Mouse (Mus musculus) left cerebral cortex, postnatal 10 days (tissue): ENCODE measurements around the gene Alkbh3. TPM values are rescaled to one million over a fixed set of nuclear protein-coding genes. Genes with fewer than 3 reads are reported as not detected.

ENCODE experiments used
- DNase-seq, 2 experiments: peaks; one replicate each; pipeline ENCODE4 v3.0.0; 2021 to 2022; ENCODE audit warnings: low spot score in 2 of 2, mixed read lengths in 1 of 2; ENCODE audit errors: extremely low spot score in 1 of 2
- intact Hi-C: fragments of 180-260 bp; cut with DNase I; formaldehyde crosslinking; loops from one replicate; pipeline ENCODE4 v1.15.1; 2025
- total RNA-seq, 2 experiments: library from RNA; stranded (reverse); gene quantifications; 2 replicates each; pipeline ENCODE4 v1.2.3; 2021

Gene Alkbh3
- total RNA-seq, 2 experiments from 2014 or later, result 26.9 to 29.2 TPM

DNA sequence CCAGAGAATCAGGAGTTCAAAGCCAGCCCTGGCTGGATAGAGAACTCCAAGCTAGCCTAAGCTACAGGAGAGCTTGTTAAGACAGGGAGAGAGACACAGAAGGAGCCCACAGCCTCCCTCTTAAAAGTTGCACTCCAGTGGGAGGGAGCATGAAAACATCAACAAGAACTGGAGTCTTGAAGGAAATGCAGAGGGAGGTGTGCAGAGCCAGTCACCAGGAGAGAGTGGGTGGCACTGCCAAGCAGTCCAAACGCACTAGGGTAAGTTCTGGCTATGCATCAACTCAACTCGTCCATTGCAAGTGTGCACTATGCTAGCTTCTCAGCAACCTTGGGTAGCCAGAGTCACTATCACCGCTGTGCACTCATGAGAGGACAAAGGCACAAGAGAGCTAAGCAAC, 52.4 kb downstream of the Alkbh3 start:
- no peak for DNase-seq
- intact Hi-C loops, result loop anchor here (5.0 kb wide), 2 partner anchors 34 to 86 kb away; no protein-coding TSS in a partner anchor

DNA sequence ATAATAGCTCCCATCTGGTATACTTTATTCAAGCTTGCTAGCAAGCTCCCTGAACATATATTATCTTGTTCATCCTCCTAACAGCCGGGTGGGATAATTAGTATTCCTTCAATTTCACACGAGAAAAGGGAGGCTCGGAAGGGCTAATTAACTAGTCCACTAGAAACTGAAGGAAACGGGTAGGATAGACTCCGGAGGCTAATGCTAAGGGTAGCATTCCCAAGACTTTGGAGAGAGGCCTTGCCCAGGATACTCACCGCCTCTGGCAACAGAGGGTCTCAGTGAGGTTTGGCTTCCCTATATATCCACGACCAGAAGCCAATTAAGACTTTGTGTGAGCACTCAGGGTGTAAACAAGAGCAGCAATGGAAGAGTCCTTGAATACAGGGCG, 52.8 kb downstream of the Alkbh3 start:
- intact Hi-C loops, result loop anchor here (2.0 to 5.0 kb wide), 3 partner anchors 35 to 85 kb away; no protein-coding TSS in a partner anchor
- DNase-seq, result no peak

DNA sequence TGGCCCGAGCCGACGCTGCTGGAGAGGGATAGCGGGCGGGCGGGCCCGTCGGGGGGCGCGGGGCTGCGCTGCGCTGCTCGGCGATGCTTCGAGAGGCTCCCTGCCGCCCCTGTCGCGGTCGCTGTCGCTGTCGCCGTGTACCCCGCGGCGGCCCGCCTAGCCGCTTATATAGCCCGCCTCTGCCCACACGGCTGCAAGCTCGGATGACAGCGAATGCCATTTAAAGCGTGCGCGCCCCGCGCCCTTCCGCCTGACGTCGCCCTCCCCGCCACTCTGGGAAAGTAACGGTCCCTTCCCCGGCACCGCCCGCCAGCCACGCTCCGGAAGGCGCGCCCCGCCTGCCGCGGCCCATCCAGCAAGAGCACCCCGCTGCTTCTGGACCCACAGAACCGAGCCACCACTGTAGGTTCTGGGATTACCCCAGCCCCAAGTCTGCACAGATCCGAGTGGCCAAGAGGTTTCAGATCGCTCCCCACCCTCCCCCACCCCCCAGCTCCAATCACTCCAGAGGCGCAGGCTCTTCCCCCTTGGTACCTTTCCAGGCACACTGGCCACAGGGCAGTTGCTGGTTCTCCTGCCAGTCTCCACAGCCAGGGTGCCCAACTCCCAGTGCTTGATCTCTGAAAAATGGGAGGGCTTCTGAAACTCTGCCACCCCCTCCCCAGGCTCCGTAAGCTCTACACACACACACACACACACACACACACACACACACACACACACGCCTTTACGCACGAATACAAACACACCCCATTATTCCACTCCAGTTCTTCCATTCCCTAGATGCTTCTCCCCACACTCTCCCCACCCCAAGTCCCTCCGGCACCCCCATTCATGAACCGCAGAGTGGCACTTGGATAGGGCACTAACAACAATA, 53.5 kb downstream of the Alkbh3 start, which contains the start of gene Gm13889:
Gene Gm13889 (minus strand): TSS at position 294 of the 877 bp plus-strand sequence.
- intact Hi-C loops, result loop anchor here (2.0 to 5.0 kb wide), 3 partner anchors 35 to 85 kb away; no protein-coding TSS in a partner anchor
- peak; percentile 91 to 93 for DNase-seq

DNA sequence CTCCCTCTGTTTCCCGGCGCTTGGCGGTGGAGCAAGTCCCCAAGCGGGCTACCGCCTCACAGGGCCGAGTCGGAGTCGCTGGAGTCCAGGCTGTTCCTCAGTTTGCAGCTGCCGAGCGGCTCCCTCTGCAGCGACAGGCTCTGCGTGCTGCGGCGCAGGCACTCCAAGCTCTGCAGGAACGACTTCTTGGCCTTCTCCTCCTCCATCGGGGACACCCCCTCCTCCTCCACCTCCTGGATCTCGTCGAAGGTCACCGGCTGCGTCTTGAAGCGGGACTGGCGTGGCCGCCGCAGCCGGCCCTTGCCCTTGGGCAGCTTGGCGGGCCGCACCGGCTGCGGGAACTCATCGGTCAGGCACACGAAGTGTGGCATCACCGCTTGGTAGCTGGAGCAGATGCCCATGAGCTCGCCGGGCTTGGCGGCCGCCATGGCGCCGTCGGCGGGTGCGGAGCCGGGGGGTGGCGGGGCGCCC, 54.2 kb downstream of the Alkbh3 start:
- intact Hi-C loops, result loop anchor here (2.0 to 5.0 kb wide), 3 partner anchors 36 to 84 kb away; no protein-coding TSS in a partner anchor
- DNase-seq, result peak in 1 of 2 experiments; percentile 72

DNA sequence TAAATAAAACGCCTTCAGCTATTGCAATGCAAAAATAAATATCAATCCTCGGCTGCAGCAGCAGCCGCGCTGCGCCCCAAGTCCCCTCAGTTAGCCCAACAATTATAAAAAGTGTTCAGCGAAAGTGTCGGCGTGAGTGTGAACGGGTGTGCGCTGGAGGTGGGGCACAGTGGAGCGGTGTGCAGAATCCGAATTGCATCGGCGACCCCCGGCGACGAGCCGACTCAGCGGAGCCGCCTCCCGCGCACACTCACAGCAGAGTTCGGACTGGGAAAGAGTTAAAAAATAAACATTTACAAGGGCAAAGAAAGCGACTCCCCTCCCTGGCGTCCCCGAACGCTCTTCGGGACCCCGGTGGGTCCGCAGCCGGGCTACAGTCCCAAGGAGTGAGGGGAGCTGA, 54.7 kb downstream of the Alkbh3 start:
- DNase-seq, result peak in 1 of 2 experiments; percentile 50
- intact Hi-C loops, result loop anchor here (2.0 to 5.0 kb wide), 3 partner anchors 36 to 84 kb away; no protein-coding TSS in a partner anchor

DNA sequence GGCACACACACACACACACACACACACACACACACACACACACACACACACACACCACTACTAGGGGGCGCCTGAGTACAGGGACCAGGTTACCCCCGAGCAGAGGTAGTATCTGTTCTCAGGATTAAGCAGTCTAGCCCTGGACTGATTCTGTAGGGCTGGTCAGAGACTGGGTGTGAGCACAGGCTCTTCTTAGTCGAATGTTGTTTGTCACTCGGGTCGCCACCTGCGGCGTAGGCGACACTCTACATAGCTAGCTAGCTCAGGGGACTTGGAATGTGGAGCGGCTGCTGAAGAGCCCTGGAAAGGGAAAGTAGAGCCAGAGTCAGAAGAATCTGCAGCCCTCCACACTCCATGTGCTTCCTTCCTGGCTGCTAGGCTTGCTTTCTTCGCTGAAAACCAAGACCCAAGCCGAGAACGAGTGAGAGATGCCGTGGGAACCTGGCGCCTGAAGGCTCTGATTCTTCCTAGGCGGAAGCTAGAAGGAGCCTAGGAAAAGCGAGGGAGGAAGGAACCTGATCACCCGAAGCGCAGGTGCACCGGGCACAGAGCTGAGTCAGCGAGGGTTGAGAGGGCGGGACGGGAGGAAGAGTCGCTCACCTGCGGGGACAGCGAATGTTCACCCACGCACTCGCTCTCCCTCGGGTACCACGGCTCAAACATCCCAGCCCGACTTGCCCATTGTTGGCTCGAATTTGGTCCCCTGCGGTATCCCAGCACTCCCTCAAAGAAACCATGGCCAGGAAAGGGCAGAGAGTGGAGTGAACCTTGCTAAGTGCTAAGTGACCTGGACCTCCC, 55.6 kb downstream of the Alkbh3 start:
- peak in 1 of 2 experiments; percentile 51 for DNase-seq

DNA sequence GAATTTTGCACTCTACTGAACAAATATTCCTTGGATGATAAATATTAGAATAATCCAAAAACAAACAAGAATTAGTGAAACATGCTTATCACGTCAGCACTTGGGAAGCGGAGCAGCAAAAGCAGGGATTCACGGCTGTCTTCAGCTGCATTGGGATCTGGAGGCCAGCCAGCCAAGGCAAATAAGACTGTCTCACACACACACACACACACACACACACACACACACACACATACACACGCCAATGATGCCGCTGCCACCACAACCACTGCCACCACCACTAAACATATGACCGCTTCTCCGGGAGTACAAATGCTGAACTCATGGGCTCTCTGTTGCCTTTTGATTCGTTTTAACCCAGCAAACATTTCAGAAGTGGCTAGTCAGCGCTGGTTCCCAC, 56.9 kb downstream of the Alkbh3 start:
- intact Hi-C loops, result no loop called here
- DNase-seq, result peak; percentile 42 to 63

More for the DNA sequence above, 55.6 kb downstream of the Alkbh3 start:
- intact Hi-C loops, result loop anchor here (5.0 kb wide), 2 partner anchors 37 to 83 kb away; no protein-coding TSS in a partner anchor

DNA sequence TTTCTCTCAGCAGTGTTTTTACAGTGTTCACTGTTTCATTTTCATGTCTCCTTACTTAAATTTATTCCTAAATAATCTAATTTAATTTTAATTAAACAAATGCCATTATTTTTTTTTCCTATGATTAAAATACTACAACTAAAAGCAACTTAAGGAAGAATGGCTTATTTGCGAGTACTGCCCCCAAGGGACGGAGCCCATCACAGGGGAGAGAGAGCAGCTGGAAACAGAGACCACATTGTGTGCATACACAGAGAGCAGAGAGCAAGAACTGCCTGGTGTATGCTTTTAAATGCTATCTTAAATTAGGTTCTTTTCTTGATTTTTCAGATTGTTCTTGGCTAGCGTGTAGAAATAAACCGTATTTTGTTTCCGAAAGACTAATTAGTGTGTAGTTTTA, 63.6 kb downstream of the Alkbh3 start:
- intact Hi-C loops, result no loop called here
- no peak for DNase-seq

DNA sequence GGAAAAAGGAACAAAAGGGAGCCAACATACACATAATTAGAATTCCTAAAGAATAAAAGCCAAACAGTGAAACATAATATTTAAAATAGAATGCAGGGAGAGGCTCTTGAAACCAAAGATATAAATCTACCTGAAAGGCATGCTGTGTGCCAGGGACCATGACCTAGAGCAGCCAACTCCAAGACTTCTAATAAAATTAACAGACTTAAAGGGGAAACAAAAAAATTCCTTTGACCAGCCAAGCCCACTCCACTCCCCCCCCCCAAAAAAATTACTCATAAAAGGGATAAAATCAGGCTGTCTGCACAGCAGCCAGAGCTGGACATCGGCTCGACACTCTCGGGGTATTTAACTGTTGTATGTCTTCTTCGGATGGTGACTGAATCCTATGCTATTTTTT, 65.8 kb downstream of the Alkbh3 start:
- no peak for DNase-seq
- intact Hi-C loops, result no loop called here

DNA sequence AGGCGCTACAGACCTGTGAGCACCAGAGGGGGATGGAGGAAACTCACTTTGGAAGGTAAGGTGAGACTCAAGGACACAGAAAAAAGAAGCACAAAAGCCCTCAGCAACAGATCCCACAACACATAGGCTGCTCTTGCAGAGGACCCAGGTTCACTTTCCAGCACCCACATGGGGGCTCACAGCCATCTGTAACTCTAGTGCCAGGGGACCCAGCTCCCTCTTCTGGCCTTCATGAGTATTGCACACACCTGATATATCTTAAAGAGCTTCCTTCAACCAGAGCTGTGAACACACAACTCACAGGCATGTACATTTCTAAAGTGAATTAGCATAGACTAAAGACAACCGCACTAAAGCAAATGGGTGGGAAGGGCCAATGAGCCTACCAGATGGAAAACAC, 66.5 kb downstream of the Alkbh3 start:
- DNase-seq, result no peak
- intact Hi-C loops, result no loop called here

DNA sequence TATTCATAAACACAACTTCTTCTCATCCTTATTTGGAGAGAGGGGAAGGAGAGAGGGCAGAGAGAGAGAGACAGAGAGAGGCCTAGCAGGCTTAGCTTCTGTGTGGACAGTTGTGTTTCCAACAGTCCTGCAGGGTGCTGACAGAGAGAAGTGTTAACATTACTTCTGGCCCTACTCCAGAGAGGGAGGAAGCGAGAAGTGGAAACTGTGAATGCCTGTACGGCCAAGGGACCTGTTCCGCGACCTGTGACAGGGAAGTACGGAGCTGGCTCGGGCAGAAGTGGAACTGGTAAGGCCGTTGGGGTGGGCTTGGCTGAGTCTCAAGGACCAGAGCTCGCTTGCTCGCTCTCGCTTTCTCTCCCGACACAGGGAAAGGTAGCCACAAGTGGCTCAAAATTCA, 68.9 kb downstream of the Alkbh3 start:
- intact Hi-C loops, result no loop called here
- DNase-seq, result no peak

DNA sequence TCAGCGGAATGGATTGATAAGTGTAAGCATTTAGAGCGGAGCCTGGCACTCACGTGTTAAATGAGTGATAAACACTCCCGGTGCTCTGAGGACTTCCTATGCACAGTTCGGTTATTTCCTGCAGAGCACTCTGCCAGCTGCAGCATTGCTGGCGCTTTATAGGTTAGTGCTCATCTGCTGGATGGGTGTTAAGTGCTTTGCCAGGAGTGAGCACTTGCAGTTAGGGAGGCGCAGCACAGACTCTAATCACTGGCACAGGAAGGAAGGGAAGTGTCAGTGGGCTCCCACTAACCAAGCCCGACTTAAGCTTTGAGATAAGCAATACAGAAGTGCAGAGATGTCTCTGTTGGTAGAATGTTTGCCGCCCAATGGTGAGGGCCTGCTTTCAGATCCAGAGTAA, 72.1 kb downstream of the Alkbh3 start:
- DNase-seq, result no peak
- intact Hi-C loops, result no loop called here

Other genes with a start within 250 kb of the Alkbh3 start
- 10 to 100 TPM; 55.5 to 58.1 TPM for gene Ext2, start 188.2 kb downstream of the Alkbh3 start, total RNA-seq
- gene Accs, start 160.9 kb downstream of the Alkbh3 start, total RNA-seq, result 1 to 10 TPM; 5.0 to 5.3 TPM
- gene Accsl, start 141.7 kb downstream of the Alkbh3 start, total RNA-seq, result under 1 TPM; 0.30 to 0.51 TPM
- gene Gm13889, start 53.6 kb downstream of the Alkbh3 start, total RNA-seq, result 10 to 100 TPM; 62.6 to 66.5 TPM
- gene Gm27027, start 14.5 kb downstream of the Alkbh3 start, total RNA-seq, result not detected
- 10 to 100 TPM; 75.3 to 78.2 TPM for gene Hsd17b12, start 147.2 kb upstream of the Alkbh3 start, total RNA-seq